Mouse (Mus musculus) liver, embryonic 14.5 days (tissue): ENCODE measurements around the gene Zdhhc1. TPM values are rescaled to one million over a fixed set of nuclear protein-coding genes. Genes with fewer than 3 reads are reported as not detected.

ENCODE experiments used
- ATAC-seq: fragments of 200-750 bp; cut with Nextera tagmentation; 2 replicates; pipeline ENCODE4 v1.8.0; 2017; ENCODE audit warnings: moderate number of reproducible peaks, mild to moderate bottlenecking, moderate library complexity; ENCODE audit not compliant: insufficient read depth
- DNase-seq, 3 experiments: peaks; one replicate each; pipeline ENCODE4 v3.0.0-alpha.2; 2012 to 2013; ENCODE audit warnings: low read depth in 3 of 3, low spot score in 3 of 3
- H3K27ac ChIP-seq: fragments of 300-500 bp; sonication (generic); 2 replicates; pipeline ENCODE4 v1.5.1; 2014; ENCODE audit warnings: moderate library complexity, mild to moderate bottlenecking, control low read depth, inconsistent platforms
- H3K27me3 ChIP-seq: fragments of 300-500 bp; sonication (generic); 2 replicates; pipeline ENCODE4 v1.6.1; 2014; ENCODE audit warnings: mild to moderate bottlenecking, low read length, moderate library complexity; ENCODE audit not compliant: control insufficient read depth, insufficient read depth
- H3K36me3 ChIP-seq: fragments of 300-500 bp; sonication (generic); replicated peaks from 2 replicates; pipeline ENCODE4 v1.6.1; 2014; ENCODE audit warnings: low read depth; ENCODE audit not compliant: control insufficient read depth, insufficient read depth
- H3K4me1 ChIP-seq, 2 experiments: fragments of 200-500 bp in 1 of 2; fragments of 300-500 bp in 1 of 2; sonication (generic) in 1 of 2; replicated peaks; 2 replicates each; pipeline ENCODE4 v1.6.1; 2012 to 2014; ENCODE audit warnings: antibody characterized with exemption in 1 of 2, inconsistent platforms in 1 of 2, low read length in 1 of 2; ENCODE audit not compliant: control insufficient read depth in 2 of 2, insufficient read depth in 2 of 2
- H3K4me2 ChIP-seq: fragments of 300-500 bp; sonication (generic); 2 replicates; pipeline ENCODE4 v1.6.1; 2014; ENCODE audit warnings: low read depth, mild to moderate bottlenecking, control low read depth, moderate library complexity
- H3K4me3 ChIP-seq, 2 experiments: fragments of 200-500 bp in 1 of 2; fragments of 300-500 bp in 1 of 2; sonication (generic) in 1 of 2; 2 replicates each; pipeline ENCODE4 v1.5.1; 2012 to 2014; ENCODE audit warnings: low read depth in 2 of 2, low read length in 2 of 2, mild to moderate bottlenecking in 2 of 2, control low read depth in 1 of 2, inconsistent platforms in 1 of 2, moderate library complexity in 1 of 2; ENCODE audit not compliant: insufficient read depth in 1 of 2
- H3K9ac ChIP-seq: fragments of 300-500 bp; sonication (generic); replicated peaks from 2 replicates; pipeline ENCODE4 v1.6.1; 2014; ENCODE audit warnings: mild to moderate bottlenecking, control low read depth, moderate library complexity
- H3K9me3 ChIP-seq: fragments of 300-500 bp; sonication (generic); 2 replicates; pipeline ENCODE4 v1.6.1; 2016; ENCODE audit warnings: low read length, mixed read lengths; ENCODE audit not compliant: control insufficient read depth
- CTCF ChIP-seq: IDR thresholded peaks from 2 replicates; pipeline ENCODE4 v1.5.1; 2016; ENCODE audit warnings: antibody characterized with exemption, low read depth, control low read depth
- EP300 ChIP-seq: IDR thresholded peaks from 2 replicates; pipeline ENCODE4 v1.6.1; 2016; ENCODE audit warnings: antibody characterized with exemption, low read depth
- WGBS: fragments of 180-500 bp; shearing (Covaris S2); extraction: QIAGEN DNeasy Blood & Tissue Kit; methylation state at CpG from one replicate; pipeline ENCODE4 v1.1.7; 2014; ENCODE audit not compliant: insufficient replicate concordance; 5-methylcytosine and 5-hydroxymethylcytosine counted together
- polyA plus RNA-seq, 2 experiments: library from polyadenylated mRNA; depleted of rRNA in 1 of 2; stranded (reverse) in 1 of 2; unstranded in 1 of 2; fragments of >200 nt; fragmentation: Nextera tagmentation in 1 of 2; extraction: Ambion mirVana in 1 of 2; gene quantifications; 2 replicates each; pipeline versions ENCODE4 v1.2.1 to v1.2.3; 2012 to 2014

The Zdhhc1 gene
- polyA plus RNA-seq, 2 experiments: 0.90 to 2.2 TPM

GRCm38 (mm10) chr8:105533439-105533838 lies 36.7 kb upstream of the Zdhhc1 start:
- Histone ChIP-seq H3K4me1 (peaks cover 10 to 20% of the 10 kb centered on the region in 2 experiments), H3K9ac (no peak overlapping the region), H3K9me3 (no peaks in the 10 kb centered on the region), H3K36me3 (peaks cover 20% of the 10 kb centered on the region), H3K27me3 (no peaks in the 10 kb centered on the region), H3K27ac (no peak overlapping the region), H3K4me2 (no peak overlapping the region), H3K4me3 (no peak overlapping the region)
- DNase-seq: no peak
- 10% methylated on average over 2 of the region's 2 CpGs for WGBS
- no peak for ATAC-seq
- TF ChIP-seq EP300 (no peak), CTCF (no peak)

DNA sequence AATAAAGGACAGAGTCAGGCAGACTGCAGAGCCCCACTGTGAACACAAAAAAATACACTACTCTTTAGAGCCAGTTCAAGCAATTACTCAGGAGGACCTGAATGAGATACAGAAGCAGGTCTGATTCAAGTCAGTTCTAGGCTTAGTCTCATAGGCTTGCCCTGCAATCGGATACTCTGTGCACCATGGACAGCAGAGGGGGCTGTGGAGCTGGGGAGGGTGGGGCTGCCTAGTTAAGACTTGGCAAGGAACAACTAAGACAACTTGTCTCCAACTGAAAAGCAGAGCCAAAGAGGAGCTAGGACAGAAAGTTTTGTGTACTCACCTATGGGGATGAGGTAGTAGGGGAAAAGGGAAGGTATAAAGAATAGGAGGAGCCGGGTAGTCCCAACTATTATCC lies 35.1 kb upstream of the Zdhhc1 start:
- ATAC-seq (peak; percentile 55; the same call in 1 of the 2 replicates), DNase-seq (peak in 2 of 3 experiments; percentile 48 to 57)
- Histone ChIP-seq H3K27ac (no peak overlapping the region), H3K27me3 (no peaks in the 10 kb centered on the region), H3K36me3 (peaks cover 6% of the 10 kb centered on the region), H3K4me3 (no peak overlapping the region), H3K4me2 (no peak overlapping the region), H3K4me1 (peaks cover 10 to 20% of the 10 kb centered on the region in 2 experiments), H3K9me3 (no peaks in the 10 kb centered on the region), H3K9ac (no peak overlapping the region)
- peak; percentile 86 for TF ChIP-seq CTCF
- TF ChIP-seq EP300: no peak
- WGBS: 48% methylated on average over 2 of the region's 2 CpGs

DNA sequence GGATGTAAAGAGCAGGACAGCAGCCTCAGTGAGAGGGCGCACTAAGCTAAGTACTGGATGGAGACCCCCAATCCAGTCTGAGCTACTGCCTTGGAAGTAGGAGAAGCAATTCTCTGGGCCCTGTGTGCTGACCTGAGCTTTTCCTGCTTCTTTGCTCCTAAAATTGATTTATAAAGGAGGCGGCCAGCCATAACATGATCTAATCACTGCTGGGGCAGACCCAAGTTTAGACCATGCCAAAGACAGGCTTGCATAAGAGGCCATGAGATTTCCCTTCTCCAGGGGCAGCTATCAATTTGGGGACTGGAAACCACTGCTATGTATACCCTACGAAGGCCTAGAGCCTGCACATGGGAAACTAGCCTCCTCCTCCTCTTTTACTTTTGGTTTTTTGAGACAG lies 32.6 kb upstream of the Zdhhc1 start:
- no peaks in the 10 kb centered on the region for H3K9me3 ChIP-seq
- H3K4me2 ChIP-seq: no peak overlapping the region
- peaks cover 7 to 16% of the 10 kb centered on the region in 2 experiments for H3K4me1 ChIP-seq
- no peak for ATAC-seq
- no peak for DNase-seq
- H3K27me3 ChIP-seq: no peaks in the 10 kb centered on the region
- 0 out of 2 replicates have a peak, but pooled peaks cover 3% of the 10 kb centered on the region for H3K36me3 ChIP-seq
- no peak overlapping the region for H3K4me3 ChIP-seq
- no peak overlapping the region for H3K9ac ChIP-seq
- TF ChIP-seq EP300 (no peak), CTCF (no peak)
- H3K27ac ChIP-seq: no peak overlapping the region
- WGBS: 76% methylated on average over 3 of the region's 3 CpGs

- peaks cover 0 to 7% of the 10 kb centered on the region in 2 experiments; a peak in 3 of 4 replicates for H3K4me1 ChIP-seq
- H3K27ac ChIP-seq: no peak overlapping the region
- ATAC-seq (no peak), DNase-seq (no peak)
- H3K9me3 ChIP-seq: no peaks in the 10 kb centered on the region
- H3K27me3 ChIP-seq: no peaks in the 10 kb centered on the region
- no peak overlapping the region for H3K4me2 ChIP-seq
- TF ChIP-seq CTCF (no peak), EP300 (no peak)
- WGBS: 77% methylated on average over 1 of the region's 1 CpGs
- H3K9ac ChIP-seq: no peak overlapping the region
- no peak overlapping the region for H3K4me3 ChIP-seq
- 0 out of 2 replicates have a peak, but pooled peaks cover 3% of the 10 kb centered on the region for H3K36me3 ChIP-seq
Observed at GRCm38 (mm10) chr8:105528206-105528605, 31.5 kb upstream of the Zdhhc1 start.

DNA sequence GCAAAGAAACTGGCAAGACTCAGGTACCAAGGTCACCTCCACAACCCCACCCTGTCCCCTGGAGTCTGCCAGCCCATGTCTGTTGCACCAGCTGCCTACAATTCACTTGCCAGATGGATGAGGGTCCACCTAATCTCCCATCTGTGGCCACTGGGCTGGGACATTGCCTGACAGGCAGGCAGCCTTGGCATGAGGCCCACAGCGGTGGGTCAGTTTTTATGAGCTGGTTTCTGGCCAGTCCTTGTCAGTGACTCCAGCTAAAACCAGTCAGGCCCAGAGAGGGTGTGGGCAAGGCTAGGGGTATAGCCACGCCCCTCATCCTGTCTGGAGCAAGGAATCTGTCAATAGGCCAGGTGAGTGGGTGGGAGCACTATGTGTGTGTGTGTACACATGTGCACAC lies 30.4 kb upstream of the Zdhhc1 start:
- no peak overlapping the region for H3K4me2 ChIP-seq
- H3K36me3 ChIP-seq: 0 out of 2 replicates have a peak, but pooled peaks cover 3% of the 10 kb centered on the region
- peaks cover 0 to 7% of the 10 kb centered on the region in 2 experiments; a peak in 2 of 4 replicates for H3K4me1 ChIP-seq
- no peak overlapping the region for H3K4me3 ChIP-seq
- no peaks in the 10 kb centered on the region for H3K9me3 ChIP-seq
- H3K9ac ChIP-seq: no peak overlapping the region
- H3K27ac ChIP-seq: no peak overlapping the region
- TF ChIP-seq CTCF (no peak), EP300 (no peak)
- DNase-seq (no peak), ATAC-seq (no peak)
- H3K27me3 ChIP-seq: no peaks in the 10 kb centered on the region
- 57% methylated on average over 2 of the region's 2 CpGs for WGBS
